33 mouse cellular contexts compared by ENCODE assay signal in genomic region chr9:107914764-107915420, GRCm38 (mm10). TPM values are rescaled to one million over a fixed set of nuclear protein-coding genes. Genes with fewer than 3 reads are reported as not detected.
DNase-seq lines count a peak whose midpoint lies in the region; ATAC-seq and TF ChIP-seq lines count a peak whose summit lies in the region.
"Had no signal": no experiment of that assay in that cellular context is flagged by ENCODE, and none has a peak within 500 bp of the region (broad histone marks: within the 10 kb centered on the region; RNA-seq: fewer than 3 reads in every experiment).

No protein-coding gene starts in this region.

- peak; percentile 64 to 91 for TF ChIP-seq EP300 in MEL (IDR thresholded peaks at IDR 0.05; ENCODE audit: low read depth in 1 of 2, low read length in 2 of 2)

- peak overlapping the region; percentile 36 for H3K4me3 ChIP-seq in erythroblast, embryonic 14.5 days (replicated peaks)
- peak overlapping the region; percentile 10 for H3K4me3 ChIP-seq in megakaryocyte, embryonic 14.5 days (replicated peaks)
- H3K4me3 ChIP-seq in MEL (ENCODE audit: control insufficient read depth in 1 of 2, insufficient read depth in 1 of 2, low read depth in 2 of 2, low read length in 2 of 2): peak overlapping the region; percentile 49 to 68
- H3K4me3 ChIP-seq: embryonic facial prominence, embryonic 12.5 days; gastrocnemius, adult 2 months; heart, embryonic 12.5 days; heart, embryonic 15.5 days had no signal

- H3K36me3 ChIP-seq in erythroblast, embryonic 14.5 days (ENCODE audit: control insufficient read depth): peaks cover 6% of the 10 kb centered on the region
- no peaks in the 10 kb centered on the region for H3K36me3 ChIP-seq in megakaryocyte, embryonic 14.5 days (replicated peaks; ENCODE audit: low read length)
- H3K36me3 ChIP-seq in MEL (ENCODE audit: control insufficient read depth in 1 of 2, insufficient read depth in 2 of 2, low read length in 2 of 2): peaks cover 5 to 18% of the 10 kb centered on the region in 2 experiments
- H3K36me3 ChIP-seq: embryonic facial prominence, embryonic 12.5 days; heart, embryonic 12.5 days; heart, embryonic 15.5 days had no signal

- H3K27me3 ChIP-seq in erythroblast, embryonic 14.5 days (ENCODE audit: control insufficient read depth): no peaks in the 10 kb centered on the region
- H3K27me3 ChIP-seq in megakaryocyte, embryonic 14.5 days (replicated peaks): peaks cover 89% of the 10 kb centered on the region
- no peaks in the 10 kb centered on the region for H3K27me3 ChIP-seq in MEL (ENCODE audit: control insufficient read depth in 1 of 2, insufficient read depth in 2 of 2, low read length in 2 of 2)
- H3K27me3 ChIP-seq: embryonic facial prominence, embryonic 12.5 days had no signal

- DNase-seq in cerebellum, postnatal 10 days: peak; percentile 62 to 74
- no peak for DNase-seq in cerebellum, postnatal 4 days (ENCODE audit: low spot score in 2 of 2)
- DNase-seq in MEL (ENCODE audit: low read depth, low spot score): peak; percentile 81
- no peak for DNase-seq in right cerebral cortex, adult 18-20 months
- DNase-seq: adrenal gland, adult 8-10 months; adrenal gland, postnatal 25 days; cerebellum, adult 18-20 months; cerebellum, adult 9-10 months; cerebellum, postnatal 36 days; forebrain, postnatal 0 days; gastrocnemius, adult 2 months; gastrocnemius, postnatal 14 days; heart, adult 11 months; heart, postnatal 14 days; heart, postnatal 4 days had no signal

- peak overlapping the region; percentile 78 for H3K9ac ChIP-seq in MEL (ENCODE audit: control insufficient read depth, low read depth, low read length, poor library complexity, severe bottlenecking)
- H3K9ac ChIP-seq: embryonic facial prominence, embryonic 12.5 days; forebrain, postnatal 0 days; heart, embryonic 12.5 days; heart, embryonic 15.5 days; hindbrain, embryonic 14.5 days had no signal

- TF ChIP-seq POLR2A in MEL (IDR thresholded peaks at IDR 0.05; ENCODE audit: control insufficient read depth in 1 of 2, insufficient read depth in 1 of 2, low read depth in 1 of 2, low read length in 2 of 2, poor library complexity in 1 of 2): peak; percentile 73 to 94

- no peak for TF ChIP-seq RAD21 in MEL (IDR thresholded peaks at IDR 0.05; ENCODE audit: low read depth, low read length)

- no peak for TF ChIP-seq CTCF in MEL (IDR thresholded peaks at IDR 0.05 in 2 of 3, conservative IDR thresholded peaks at IDR 0.05 in 1 of 3; ENCODE audit: control insufficient read depth in 1 of 3, insufficient read depth in 1 of 3, low read depth in 2 of 3, low read length in 3 of 3, poor library complexity in 1 of 3, severe bottlenecking in 1 of 3)

- H3K9me3 ChIP-seq in erythroblast, embryonic 14.5 days (ENCODE audit: control insufficient read depth, low read length): no peaks in the 10 kb centered on the region
- no peaks in the 10 kb centered on the region for H3K9me3 ChIP-seq in megakaryocyte, embryonic 14.5 days
- H3K9me3 ChIP-seq in MEL (replicated peaks; ENCODE audit: insufficient read depth, low read length): no peaks in the 10 kb centered on the region
- H3K9me3 ChIP-seq: embryonic facial prominence, embryonic 12.5 days; heart, embryonic 12.5 days; heart, embryonic 15.5 days had no signal

- H3K4me1 ChIP-seq in erythroblast, embryonic 14.5 days (ENCODE audit: control insufficient read depth): peaks cover 28% of the 10 kb centered on the region
- peaks cover 21% of the 10 kb centered on the region for H3K4me1 ChIP-seq in megakaryocyte, embryonic 14.5 days
- H3K4me1 ChIP-seq in MEL (ENCODE audit: control insufficient read depth in 1 of 2, insufficient read depth in 2 of 2, low read length in 2 of 2): peaks cover 7 to 28% of the 10 kb centered on the region in 2 experiments

- H3K27ac ChIP-seq in MEL (ENCODE audit: control insufficient read depth, low read depth, low read length): peak overlapping the region; percentile 76
- H3K27ac ChIP-seq: embryonic facial prominence, embryonic 12.5 days; gastrocnemius, adult 2 months; heart, embryonic 15.5 days; hindbrain, embryonic 14.5 days; hindbrain, postnatal 0 days had no signal

- ATAC-seq in erythroblast, adult 5-6 weeks (replicated peaks; ENCODE audit: low FRiP score, poor library complexity, severe bottlenecking): no peak
- ATAC-seq in megakaryocyte, adult 5-6 weeks (ENCODE audit: poor library complexity, severe bottlenecking): no peak
- ATAC-seq: forebrain, embryonic 14.5 days; forebrain, postnatal 0 days; hindbrain, postnatal 0 days; inflammation-experienced regulatory T-cells, adult 6 months; intestine, embryonic 16.5 days had no signal

- peaks cover 14% of the 10 kb centered on the region for H3K79me2 ChIP-seq in MEL (ENCODE audit: control insufficient read depth, insufficient read depth, low read length, poor library complexity)

TF ChIP-seq in MEL, 35 proteins besides CTCF, POLR2A, EP300 and RAD21 (continues in another document):
- TF ChIP-seq KAT2A (conservative IDR thresholded peaks at IDR 0.05; ENCODE audit: low read depth, low read length) (no peak; the same call in 1 of the 2 replicates), USF1 (IDR thresholded peaks at IDR 0.05; ENCODE audit: low read depth, low read length) (no peak), SIN3A (IDR thresholded peaks at IDR 0.05; ENCODE audit: low read length) (peak; percentile 83), NELFE (IDR thresholded peaks at IDR 0.05; ENCODE audit: low read depth, low read length) (peak; percentile 94), JUND (IDR thresholded peaks at IDR 0.05; ENCODE audit: low read depth, low read length) (no peak), HCFC1 (IDR thresholded peaks at IDR 0.05; ENCODE audit: low read depth, low read length) (peak; percentile 61), RCOR1 (IDR thresholded peaks at IDR 0.05; ENCODE audit: low read depth, low read length) (0 out of 2 replicates have a peak, but pooled peaks have one; percentile 21), MYB (IDR thresholded peaks at IDR 0.05; ENCODE audit: low read depth, low read length) (peak; percentile 98), BHLHE40 (IDR thresholded peaks at IDR 0.05; ENCODE audit: borderline replicate concordance, low read depth, low read length) (no peak), SMC3 (IDR thresholded peaks at IDR 0.05; ENCODE audit: low read depth, low read length) (no peak)

RNA-seq across cellular contexts. Expression of gene Mst1r, which starts 8.2 kb away (rescaled TPM):
- polyA plus RNA-seq in erythroblast, embryonic 14.5 days (2012): 0.01 and 0.02 TPM in 2 replicates
- total RNA-seq in erythroblast, adult 5-6 weeks (2015; ENCODE audit: low replicate concordance): not detected in 2 replicates
- total RNA-seq in erythroblast, adult 5-6 weeks (2017; ENCODE audit: low replicate concordance): 0.43 TPM in 1 of 2 replicates, not detected in the other
- 0.23 TPM in 1 of 2 replicates, not detected in the other for polyA plus RNA-seq in megakaryocyte, embryonic 14.5 days (2012; ENCODE audit: insufficient read depth, low replicate concordance)
- 0.52 and 0.94 TPM in 2 replicates for total RNA-seq in megakaryocyte, adult 5-6 weeks (2015)
- 2.2 and 2.3 TPM in 2 replicates for total RNA-seq in megakaryocyte, adult 5-6 weeks (2017)
- 136 and 149 TPM in 2 replicates for total RNA-seq in MEL (2012; rRNA removed)
- 100 to 1,000 TPM in 1 of 2 experiments, not detected in 1; 133 TPM for polyA plus RNA-seq in MEL (2012; ENCODE audit: insufficient read depth in 1 of 2, insufficient read length in 2 of 2, low read depth in 1 of 2, low replicate concordance in 2 of 2, missing spikeins in 1 of 2)

RNA-seq across cellular contexts. Expression of gene Actl11, which starts 13.4 kb away (rescaled TPM):
- polyA plus RNA-seq in erythroblast, embryonic 14.5 days (2012): not detected in 2 replicates
- total RNA-seq in erythroblast, adult 5-6 weeks (2015; ENCODE audit: low replicate concordance): not detected in 2 replicates
- not detected in 2 replicates for total RNA-seq in erythroblast, adult 5-6 weeks (2017; ENCODE audit: low replicate concordance)
- not detected in 2 replicates for polyA plus RNA-seq in megakaryocyte, embryonic 14.5 days (2012; ENCODE audit: insufficient read depth, low replicate concordance)
- not detected in 2 replicates for total RNA-seq in megakaryocyte, adult 5-6 weeks (2015)
- not detected in 2 replicates for total RNA-seq in megakaryocyte, adult 5-6 weeks (2017)
- total RNA-seq in MEL (2012; rRNA removed): not detected in 2 replicates
- polyA plus RNA-seq in MEL (2012; ENCODE audit: insufficient read depth in 1 of 2, insufficient read length in 2 of 2, low read depth in 1 of 2, low replicate concordance in 2 of 2, missing spikeins in 1 of 2): not detected
- total RNA-seq: adrenal gland, adult 8-10 months; adrenal gland, postnatal 25 days; ES-E14; forebrain, postnatal 0 days; gastrocnemius, adult 2 months; gastrocnemius, postnatal 14 days; gastrocnemius, postnatal 4 days; heart, postnatal 14 days; heart, postnatal 4 days; hindbrain, postnatal 0 days had no signal
- polyA plus RNA-seq: brain, embryonic 14.5 days; embryonic facial prominence, embryonic 12.5 days; forebrain, embryonic 11.5 days; forebrain, embryonic 14.5 days; forebrain, postnatal 0 days; frontal cortex, adult 2 months; heart, embryonic 12.5 days; heart, embryonic 15.5 days; hindbrain, embryonic 11.5 days; hindbrain, embryonic 14.5 days; hindbrain, postnatal 0 days; inflammation-experienced regulatory T-cells, adult 6 months; intestine, embryonic 16.5 days had no signal

RNA-seq across cellular contexts. Expression of gene Camkv, which starts 20.6 kb away (rescaled TPM):
- polyA plus RNA-seq in erythroblast, embryonic 14.5 days (2012): 0.01 TPM in 1 of 2 replicates, not detected in the other
- not detected in 2 replicates for total RNA-seq in erythroblast, adult 5-6 weeks (2015; ENCODE audit: low replicate concordance)
- not detected in 2 replicates for total RNA-seq in erythroblast, adult 5-6 weeks (2017; ENCODE audit: low replicate concordance)
- not detected in 2 replicates for polyA plus RNA-seq in megakaryocyte, embryonic 14.5 days (2012; ENCODE audit: insufficient read depth, low replicate concordance)
- not detected in 2 replicates for total RNA-seq in megakaryocyte, adult 5-6 weeks (2015)
- 0.04 TPM in 1 of 2 replicates, not detected in the other for total RNA-seq in megakaryocyte, adult 5-6 weeks (2017)
- 0.08 and 0.39 TPM in 2 replicates for total RNA-seq in MEL (2012; rRNA removed)
- under 1 TPM in 1 of 2 experiments, not detected in 1; 0.14 TPM for polyA plus RNA-seq in MEL (2012; ENCODE audit: insufficient read depth in 1 of 2, insufficient read length in 2 of 2, low read depth in 1 of 2, low replicate concordance in 2 of 2, missing spikeins in 1 of 2)
- total RNA-seq: heart, postnatal 4 days had no signal
- polyA plus RNA-seq: inflammation-experienced regulatory T-cells, adult 6 months had no signal

RNA-seq across cellular contexts. Expression of gene Mon1a, which starts 26.9 kb away (rescaled TPM):
- 0.77 and 0.89 TPM in 2 replicates for polyA plus RNA-seq in erythroblast, embryonic 14.5 days (2012)
- 2.5 and 4.4 TPM in 2 replicates for total RNA-seq in erythroblast, adult 5-6 weeks (2015; ENCODE audit: low replicate concordance)
- total RNA-seq in erythroblast, adult 5-6 weeks (2017; ENCODE audit: low replicate concordance): 2.0 and 2.7 TPM in 2 replicates
- polyA plus RNA-seq in megakaryocyte, embryonic 14.5 days (2012; ENCODE audit: insufficient read depth, low replicate concordance): 19.6 and 23.6 TPM in 2 replicates
- 6.2 and 7.6 TPM in 2 replicates for total RNA-seq in megakaryocyte, adult 5-6 weeks (2015)
- total RNA-seq in megakaryocyte, adult 5-6 weeks (2017): 16.6 and 17.7 TPM in 2 replicates
- total RNA-seq in MEL (2012; rRNA removed): 10.1 and 11.5 TPM in 2 replicates
- polyA plus RNA-seq in MEL (2012; ENCODE audit: insufficient read depth in 1 of 2, insufficient read length in 2 of 2, low read depth in 1 of 2, low replicate concordance in 2 of 2, missing spikeins in 1 of 2): 10 to 100 TPM in 1 of 2 experiments, not detected in 1; 13.5 TPM

RNA-seq across cellular contexts. Expression of gene Traip, which starts 35.0 kb away (rescaled TPM):
- 0.72 and 0.97 TPM in 2 replicates for polyA plus RNA-seq in erythroblast, embryonic 14.5 days (2012)
- total RNA-seq in erythroblast, adult 5-6 weeks (2015; ENCODE audit: low replicate concordance): 2.5 and 4.4 TPM in 2 replicates
- 12.5 and 15.2 TPM in 2 replicates for total RNA-seq in erythroblast, adult 5-6 weeks (2017; ENCODE audit: low replicate concordance)
- polyA plus RNA-seq in megakaryocyte, embryonic 14.5 days (2012; ENCODE audit: insufficient read depth, low replicate concordance): 1.0 and 1.2 TPM in 2 replicates
- 4.9 and 9.4 TPM in 2 replicates for total RNA-seq in megakaryocyte, adult 5-6 weeks (2015)
- total RNA-seq in megakaryocyte, adult 5-6 weeks (2017): 12.0 and 15.8 TPM in 2 replicates
- total RNA-seq in MEL (2012; rRNA removed): 37.3 and 43.6 TPM in 2 replicates
- 10 to 100 TPM in 1 of 2 experiments, not detected in 1; 65.2 TPM for polyA plus RNA-seq in MEL (2012; ENCODE audit: insufficient read depth in 1 of 2, insufficient read length in 2 of 2, low read depth in 1 of 2, low replicate concordance in 2 of 2, missing spikeins in 1 of 2)

Comparison
In these comparisons a context has a peak if more than half of its experiments do, and no peak if none do; other contexts are left out.
1. DNase-seq: peak in cerebellum, postnatal 10 days (2 of 2) and MEL (single experiment); none in cerebellum, postnatal 4 days (0 of 2) and right cerebral cortex, adult 18-20 months (single experiment).
2. RNA of gene Mst1r, which starts 8.2 kb away (total RNA-seq): 136 to 149 TPM in MEL; 0.52 to 2.3 TPM in megakaryocyte, adult 5-6 weeks and 0.43 TPM in erythroblast, adult 5-6 weeks; every median in the first group is over 10 times any median in the second.
3. Peak in every context shown above with its lines, with median percentiles within 50 percentile points of each other: H3K4me3 ChIP-seq.